Mouse (Mus musculus): ENCODE data around the gene Ccl17. TPM values are rescaled to one million over a fixed set of nuclear protein-coding genes. Genes with fewer than 3 reads are reported as not detected.

Ccl17 gene
- total RNA-seq (2023) = not detected

DNA sequence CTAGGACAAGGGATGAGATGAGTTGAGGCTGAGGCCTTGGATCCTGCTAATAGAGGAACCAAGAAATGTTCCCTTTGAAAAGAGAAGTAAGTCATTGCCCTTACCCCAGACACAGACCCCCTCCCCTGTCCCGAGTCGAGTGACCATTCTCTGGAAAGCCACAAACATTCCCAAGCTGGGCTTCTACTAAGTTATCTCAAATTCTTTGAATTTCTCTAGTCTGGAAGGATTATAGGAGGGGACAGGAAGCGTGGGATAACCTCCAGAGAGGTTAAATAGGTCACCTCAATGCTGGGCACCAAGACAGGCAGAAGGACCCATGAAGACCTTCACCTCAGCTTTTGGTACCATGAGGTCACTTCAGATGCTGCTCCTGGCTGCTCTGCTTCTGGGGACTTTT, at the start of gene Ccl17:
Ccl17 (plus strand) TSS at position 301 of the 400 bp plus-strand sequence.

DNA sequence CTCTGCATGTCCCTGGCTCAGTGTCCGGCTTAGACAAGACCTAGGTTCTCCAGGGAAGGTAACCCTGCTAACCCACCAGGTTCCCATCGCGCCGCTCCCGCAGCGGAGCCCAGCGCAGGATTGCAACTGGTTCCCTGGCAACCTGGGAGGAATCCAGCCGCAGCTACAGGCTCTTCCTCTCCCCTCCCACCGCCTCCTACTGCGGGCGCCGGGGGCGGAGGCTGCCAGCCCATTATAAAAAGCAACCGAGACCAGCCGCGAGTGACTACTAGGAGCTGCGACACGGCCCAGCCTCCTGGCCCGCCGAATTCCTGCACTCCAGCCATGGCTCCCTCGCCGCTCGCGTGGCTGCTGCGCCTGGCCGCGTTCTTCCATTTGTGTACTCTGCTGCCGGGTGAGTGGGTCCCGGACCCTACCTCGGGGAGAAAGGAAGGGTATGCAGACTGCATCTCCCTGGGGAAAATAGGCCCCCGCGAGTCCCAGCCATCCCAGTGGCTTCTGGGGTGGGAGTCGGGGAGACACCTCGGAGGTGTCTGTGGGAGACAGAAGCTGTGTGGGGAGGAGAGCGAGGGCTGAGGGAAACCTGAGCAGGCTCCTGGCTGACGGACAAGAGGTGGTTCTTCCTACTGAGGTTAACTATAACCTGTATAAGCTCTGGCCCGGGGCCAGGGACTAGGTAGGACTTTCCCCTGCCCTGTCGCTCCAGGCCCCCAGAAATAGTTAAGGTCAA, 38.1 kb upstream of the Ccl17 start, which contains the start of gene Cx3cl1:
Cx3cl1 (plus strand) TSS at position 69 of the 730 bp plus-strand sequence.

DNA sequence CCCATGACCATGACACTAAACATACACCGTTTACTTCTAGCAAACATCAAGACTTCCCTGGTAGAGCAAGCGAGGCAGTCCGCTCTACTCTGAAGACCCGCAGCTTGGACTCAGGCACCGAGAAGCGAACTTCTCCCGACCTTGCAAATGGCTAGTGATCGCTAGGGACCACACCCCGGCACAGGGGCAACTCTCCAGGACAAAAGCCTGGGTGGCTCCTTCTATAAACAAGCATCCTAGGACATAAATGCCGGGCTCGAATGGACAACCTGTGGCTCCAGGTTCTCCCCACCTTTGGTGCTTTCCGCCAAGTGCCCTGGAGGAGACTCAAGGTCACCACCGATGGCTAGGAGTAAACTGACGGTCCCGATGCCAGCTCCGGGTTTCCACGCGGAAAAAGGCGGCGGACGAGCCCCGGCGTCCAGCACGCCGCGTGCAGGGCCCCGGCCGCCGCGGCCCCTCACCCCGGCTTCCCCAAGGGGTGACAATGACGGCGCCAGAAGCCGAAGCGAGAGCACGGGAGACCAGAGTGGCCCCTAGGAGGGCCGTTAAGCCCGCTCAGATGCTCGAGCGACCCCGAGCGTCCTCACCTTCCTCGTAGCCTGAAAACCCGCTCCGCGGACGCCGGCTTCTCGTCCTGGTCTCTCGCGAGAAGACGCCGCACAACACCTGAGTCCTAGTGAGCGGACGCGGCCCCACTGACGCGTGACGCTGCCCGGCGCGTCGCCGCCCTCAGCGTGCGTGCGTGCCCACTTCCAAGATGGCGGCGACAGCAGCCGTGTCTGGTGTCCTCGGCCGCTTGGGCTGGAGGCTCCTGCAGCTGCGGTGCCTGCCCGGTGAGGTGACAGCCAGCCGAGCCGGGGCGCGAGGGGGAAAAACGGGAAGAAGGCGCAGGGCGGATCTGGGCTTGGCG, 27.7 kb downstream of the Ccl17 start, which contains the start of the genes Coq9 and Ciapin1:
Coq9 (plus strand) TSS at position 660 of the 913 bp plus-strand sequence.
Ciapin1 (minus strand) TSS at position 697 of the 913 bp plus-strand sequence.

DNA sequence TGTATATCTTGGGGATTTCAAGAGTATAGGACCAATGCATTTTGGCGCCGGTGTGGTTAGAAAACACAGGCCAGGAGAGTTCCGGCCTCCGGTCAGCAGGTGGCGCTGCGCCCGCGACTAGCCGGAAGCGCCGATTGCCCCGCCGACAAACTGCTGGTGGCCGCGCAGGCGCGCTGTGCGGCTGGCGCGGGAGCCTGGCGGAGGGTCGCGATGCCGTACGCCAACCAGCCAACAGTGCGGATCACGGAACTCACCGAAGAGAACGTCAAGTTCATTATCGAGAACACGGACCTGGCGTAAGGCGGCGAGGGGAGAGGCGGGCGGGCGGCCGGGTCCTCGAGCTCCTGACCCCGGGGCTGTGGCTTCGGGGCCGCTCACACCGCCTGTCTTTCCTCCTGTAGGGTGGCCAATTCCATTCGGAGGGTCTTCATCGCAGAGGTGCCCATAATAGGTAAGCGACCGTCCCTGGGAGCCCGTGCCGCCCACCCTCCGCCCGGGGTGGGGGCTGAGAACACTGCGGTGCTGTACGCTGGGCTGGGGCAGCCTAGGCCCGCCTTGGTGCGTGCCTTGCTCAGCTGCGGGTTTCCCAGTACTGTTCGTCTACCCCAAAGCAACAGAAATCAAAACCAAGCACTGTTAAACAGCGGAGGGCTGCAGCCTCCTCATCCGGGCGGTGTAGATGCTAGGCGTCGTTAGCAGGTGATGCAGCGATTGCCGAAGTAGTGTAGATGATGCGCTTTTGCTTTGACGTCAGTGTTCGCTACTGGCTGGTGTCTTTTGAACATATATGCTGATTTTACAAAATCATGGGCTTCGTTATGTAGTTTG, 47.3 kb downstream of the Ccl17 start, which contains the start of gene Polr2c:
Polr2c (plus strand) TSS at position 105 of the 828 bp plus-strand sequence.

Other genes with a start within 250 kb of the Ccl17 start
- 10 to 100 TPM; 27.1 to 28.6 TPM for gene Rspry1, start 208.5 kb upstream of the Ccl17 start, total RNA-seq (2023)
- gene Fam192a, start 208.5 kb upstream of the Ccl17 start, total RNA-seq (2023) = 10 to 100 TPM; 30.8 to 32.8 TPM
- 10 to 100 TPM; 51.6 to 66.4 TPM for gene Arl2bp, start 143.9 kb upstream of the Ccl17 start, total RNA-seq (2023)
- gene Pllp, start 114.2 kb upstream of the Ccl17 start, total RNA-seq (2023) = not detected
- under 1 TPM in 1 of 2 experiments, not detected in 1; 0.18 TPM for gene Ccl22, start 64.9 kb upstream of the Ccl17 start, total RNA-seq (2023)
- not detected for gene Cx3cl1, start 38.4 kb upstream of the Ccl17 start, total RNA-seq (2023)
- 10 to 100 TPM; 24.5 to 27.2 TPM for gene Coq9, start 27.9 kb downstream of the Ccl17 start, total RNA-seq (2023)
- gene Ciapin1, start 27.9 kb downstream of the Ccl17 start, total RNA-seq (2023) = 10 to 100 TPM; 39.1 to 42.8 TPM
- 10 to 100 TPM; 37.8 to 39.3 TPM for gene Polr2c, start 47.0 kb downstream of the Ccl17 start, total RNA-seq (2023)
- 1 to 10 TPM; 1.2 to 1.3 TPM for gene Dok4, start 65.9 kb downstream of the Ccl17 start, total RNA-seq (2023)
- gene Ccdc102a, start 107.6 kb downstream of the Ccl17 start, total RNA-seq (2023) = 1 to 10 TPM; 3.7 to 4.7 TPM
- gene Adgrg5, start 113.2 kb downstream of the Ccl17 start, total RNA-seq (2023) = 10 to 100 TPM; 14.8 to 23.2 TPM
- 10 to 100 TPM; 10.2 to 15.0 TPM for gene Adgrg1, start 164.3 kb downstream of the Ccl17 start, total RNA-seq (2023)
- 100 to 1,000 TPM; 129 to 142 TPM for gene Adgrg3, start 207.2 kb downstream of the Ccl17 start, total RNA-seq (2023)
- gene Drc7, start 244.7 kb downstream of the Ccl17 start, total RNA-seq (2023) = under 1 TPM; 0.57 TPM